Mouse (Mus musculus) embryonic facial prominence, embryonic 13.5 days (tissue): ENCODE results near the gene Ulk4. TPM values are rescaled to one million over a fixed set of nuclear protein-coding genes. Genes with fewer than 3 reads are reported as not detected.
"Not testable (repeated sequence)": the region's sequence is repeated elsewhere in the genome, so short reads cannot be mapped to it uniquely, and the experiment has no call there.

Source experiments
- ATAC-seq: fragments of 200-750 bp; cut with Nextera tagmentation; 2 replicates; pipeline ENCODE4 v1.8.0; 2017; ENCODE audit warnings: low read depth; ENCODE audit not compliant: insufficient number of reproducible peaks, insufficient read depth, low FRiP score, low TSS enrichment
- H3K27ac ChIP-seq: fragments of 300-500 bp; sonication (generic); 2 replicates; pipeline ENCODE4 v1.5.1; 2015; ENCODE audit warnings: moderate library complexity, mild to moderate bottlenecking, inconsistent platforms
- H3K27me3 ChIP-seq: fragments of 300-500 bp; sonication (generic); 2 replicates; pipeline ENCODE4 v1.6.1; 2015; ENCODE audit warnings: mild to moderate bottlenecking, inconsistent platforms
- H3K36me3 ChIP-seq: fragments of 300-500 bp; sonication (generic); 2 replicates; pipeline ENCODE4 v1.6.1; 2015; ENCODE audit warnings: mild to moderate bottlenecking, inconsistent platforms
- H3K4me1 ChIP-seq: fragments of 300-500 bp; sonication (generic); 2 replicates; pipeline ENCODE4 v1.6.1; 2015; ENCODE audit warnings: inconsistent platforms
- H3K4me2 ChIP-seq: fragments of 300-500 bp; sonication (generic); 2 replicates; pipeline ENCODE4 v1.6.1; 2015; ENCODE audit warnings: moderate library complexity, mild to moderate bottlenecking, inconsistent platforms
- H3K4me3 ChIP-seq: fragments of 300-500 bp; sonication (generic); 2 replicates; pipeline ENCODE4 v1.5.1; 2015; ENCODE audit warnings: mild to moderate bottlenecking, inconsistent platforms
- H3K9ac ChIP-seq: fragments of 300-500 bp; sonication (generic); 2 replicates; pipeline ENCODE4 v1.6.1; 2015; ENCODE audit warnings: mild to moderate bottlenecking, inconsistent platforms
- H3K9me3 ChIP-seq: fragments of 300-500 bp; sonication (generic); 2 replicates; pipeline ENCODE4 v1.6.1; 2016; ENCODE audit warnings: inconsistent platforms
- WGBS: fragments of 180-500 bp; shearing (Covaris S2); methylation state at CpG from one replicate; pipeline ENCODE4 v1.1.7; 2015; ENCODE audit warnings: mixed read lengths; 5-methylcytosine and 5-hydroxymethylcytosine counted together
- polyA plus RNA-seq: library from polyadenylated mRNA; unstranded; fragments of >200 nt; fragmentation: Nextera tagmentation; extraction: Ambion mirVana; gene quantifications from 2 replicates; pipeline ENCODE4 v1.2.1, GENCODE M21; 2015

The Ulk4 gene
- polyA plus RNA-seq, 1 experiment from 2014 or later, result 213 TPM

DNA sequence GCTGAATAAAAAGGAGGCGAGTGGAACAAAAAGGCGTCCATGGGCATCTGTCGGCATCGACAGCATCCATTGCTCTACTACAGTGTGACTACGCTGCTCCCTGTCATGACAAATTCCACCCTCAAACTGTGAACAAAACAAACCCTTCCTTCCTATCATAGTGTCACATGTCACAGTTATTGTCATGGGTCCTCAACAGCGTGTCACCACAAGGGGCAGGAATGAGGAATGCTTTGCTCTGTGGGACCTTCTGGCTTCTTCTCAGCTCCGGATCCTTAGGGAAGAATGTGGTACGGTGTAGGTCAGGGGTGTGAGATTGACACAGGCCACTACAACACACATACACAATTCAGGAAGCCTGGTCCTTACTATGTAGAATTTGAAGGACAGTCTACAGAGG, 218.5 kb downstream of the Ulk4 start:
- peaks cover 20% of the 10 kb centered on the region for H3K4me1 ChIP-seq
- H3K9me3 ChIP-seq, result no peaks in the 10 kb centered on the region
- H3K4me3 ChIP-seq, result no peak overlapping the region
- 84% methylated on average over 8 of the region's 8 CpGs for WGBS
- H3K27ac ChIP-seq, result peak overlapping the region; percentile 45; the same call in 1 of the 2 replicates
- no peaks in the 10 kb centered on the region for H3K36me3 ChIP-seq
- no peak overlapping the region for H3K4me2 ChIP-seq
- ATAC-seq, result no peak
- no peak overlapping the region for H3K9ac ChIP-seq
- no peaks in the 10 kb centered on the region for H3K27me3 ChIP-seq

DNA sequence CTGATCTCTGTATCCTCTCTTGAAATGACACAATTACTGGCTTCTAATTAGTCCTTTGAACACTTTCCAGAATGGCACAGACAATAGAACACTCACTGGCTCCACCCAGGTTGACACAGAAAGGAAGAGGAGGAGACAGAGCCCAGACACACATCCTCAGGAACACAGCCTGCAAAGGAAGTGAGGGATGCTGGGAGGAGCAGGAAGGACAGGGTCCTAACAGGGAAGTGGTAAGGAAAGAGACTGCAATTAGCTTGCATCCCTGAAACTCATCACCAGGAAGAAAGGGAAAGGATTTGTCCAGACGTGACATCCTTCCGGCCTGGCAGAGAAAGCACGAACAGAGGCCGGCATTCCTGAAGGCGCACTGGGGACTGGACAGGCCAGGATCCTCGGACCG, 218.9 kb downstream of the Ulk4 start:
- no peak overlapping the region for H3K4me3 ChIP-seq
- H3K9me3 ChIP-seq, result no peaks in the 10 kb centered on the region
- 81% methylated on average over 7 of the region's 7 CpGs for WGBS
- H3K27ac ChIP-seq, result peak overlapping the region; percentile 45; the same call in 1 of the 2 replicates
- ATAC-seq, result no peak
- H3K27me3 ChIP-seq, result no peaks in the 10 kb centered on the region
- no peak overlapping the region for H3K4me2 ChIP-seq
- H3K36me3 ChIP-seq, result no peaks in the 10 kb centered on the region
- peaks cover 20% of the 10 kb centered on the region for H3K4me1 ChIP-seq
- no peak overlapping the region for H3K9ac ChIP-seq

DNA sequence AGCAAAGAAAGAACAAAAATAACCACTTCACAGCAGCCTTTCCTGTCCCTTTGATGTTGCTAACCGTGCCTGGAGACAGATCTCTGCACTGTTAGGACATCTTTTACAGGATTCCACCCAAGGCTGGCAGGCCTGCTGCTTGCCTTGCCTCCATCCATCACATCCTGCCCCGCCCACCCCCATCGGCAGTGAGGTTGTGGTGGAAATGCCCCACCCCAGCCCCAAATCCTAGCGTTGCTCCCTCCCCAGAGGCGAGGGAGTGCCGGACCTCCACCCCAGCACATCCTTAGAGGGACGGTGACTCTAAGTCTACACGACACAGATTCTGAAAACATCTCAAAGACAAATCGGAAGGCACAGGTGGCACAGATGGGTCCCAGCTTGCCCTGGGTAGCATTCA, 219.6 kb downstream of the Ulk4 start:
- Histone ChIP-seq H3K9ac (no peak overlapping the region), H3K4me1 (peaks cover 20% of the 10 kb centered on the region), H3K9me3 (no peaks in the 10 kb centered on the region), H3K27me3 (no peaks in the 10 kb centered on the region), H3K4me3 (no peak overlapping the region), H3K36me3 (no peaks in the 10 kb centered on the region), H3K27ac (peak overlapping the region; percentile 40; the same call in 1 of the 2 replicates), H3K4me2 (no peak overlapping the region)
- 49% methylated on average over 9 of the region's 9 CpGs for WGBS
- no peak for ATAC-seq

DNA sequence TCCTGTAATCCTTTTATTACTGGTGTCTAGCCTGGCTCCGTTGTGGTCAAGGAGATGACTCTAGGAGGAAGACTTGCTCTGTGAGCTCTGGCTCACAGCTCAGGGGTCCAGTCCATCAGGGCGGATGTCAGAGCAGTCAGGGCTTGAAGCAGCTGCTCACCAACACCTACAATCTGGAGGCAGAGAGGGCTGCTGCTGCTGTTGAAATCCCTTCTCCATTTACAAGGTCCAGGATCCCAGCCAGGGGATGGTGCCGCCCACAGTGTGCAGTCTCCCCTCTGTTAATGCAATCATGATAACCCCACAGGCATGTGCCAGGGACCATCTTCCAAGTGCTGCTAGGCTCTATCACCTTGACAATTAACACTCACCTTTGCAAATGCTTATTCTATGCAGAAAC, 220.5 kb downstream of the Ulk4 start:
- H3K36me3 ChIP-seq, result no peaks in the 10 kb centered on the region
- H3K27ac ChIP-seq, result no peak overlapping the region
- no peak overlapping the region for H3K9ac ChIP-seq
- no peaks in the 10 kb centered on the region for H3K27me3 ChIP-seq
- ATAC-seq, result no peak
- WGBS, result 77% methylated on average over 3 of the region's 3 CpGs
- H3K4me2 ChIP-seq, result no peak overlapping the region
- peaks cover 13% of the 10 kb centered on the region for H3K4me1 ChIP-seq
- no peak overlapping the region for H3K4me3 ChIP-seq
- no peaks in the 10 kb centered on the region for H3K9me3 ChIP-seq

DNA sequence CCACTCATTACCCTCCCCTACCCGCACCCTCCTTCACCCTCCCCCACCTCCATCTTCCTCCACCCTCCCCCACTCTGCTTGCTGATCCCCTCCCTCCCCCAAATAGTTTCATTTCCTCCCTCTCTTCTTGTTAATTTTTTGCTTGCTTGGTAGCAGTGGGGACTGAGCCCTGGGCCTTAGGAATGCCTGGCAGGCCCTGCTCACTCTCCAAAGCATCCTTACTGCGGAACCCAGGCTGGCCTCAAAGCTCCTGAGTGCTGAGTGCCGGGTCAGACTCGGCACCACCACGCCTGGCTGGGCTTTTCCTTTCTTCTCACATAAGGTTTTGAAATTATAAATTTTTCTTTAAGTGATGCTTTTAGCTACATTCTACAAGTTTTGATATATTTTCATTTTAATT, 221.0 kb downstream of the Ulk4 start:
- Histone ChIP-seq H3K27me3 (no peaks in the 10 kb centered on the region), H3K36me3 (no peaks in the 10 kb centered on the region), H3K27ac (no peak overlapping the region), H3K9me3 (no peaks in the 10 kb centered on the region), H3K9ac (no peak overlapping the region), H3K4me2 (no peak overlapping the region), H3K4me3 (no peak overlapping the region), H3K4me1 (peaks cover 13% of the 10 kb centered on the region; the same call in 1 of the 2 replicates)
- ATAC-seq, result no peak
- WGBS, result 65% methylated on average over 5 of the region's 5 CpGs

DNA sequence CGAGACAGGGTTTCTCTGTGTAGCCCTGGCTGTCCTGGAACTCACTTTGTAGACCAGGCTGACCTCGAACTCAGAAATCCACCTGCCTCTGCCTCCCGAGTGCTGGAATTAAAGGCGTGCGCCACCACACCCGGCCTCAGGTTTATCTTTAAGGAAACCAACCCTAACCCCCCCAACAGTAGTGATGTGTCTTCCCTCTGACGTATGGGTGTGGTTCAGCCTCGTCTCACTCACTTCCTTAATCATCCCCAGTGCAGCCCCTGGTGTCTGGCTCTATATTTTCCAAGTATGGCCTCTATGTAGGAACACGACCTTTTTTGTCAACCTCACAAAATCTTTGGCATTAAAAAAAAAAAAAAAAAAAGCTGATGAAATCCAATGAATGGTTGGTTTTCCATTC, 231.3 kb downstream of the Ulk4 start:
- H3K9me3 ChIP-seq, H3K4me3 ChIP-seq, H3K9ac ChIP-seq, H3K4me2 ChIP-seq, H3K4me1 ChIP-seq, H3K36me3 ChIP-seq, H3K27me3 ChIP-seq, ATAC-seq, H3K27ac ChIP-seq: not testable (repeated sequence)
- 82% methylated on average over 9 of the region's 9 CpGs for WGBS

DNA sequence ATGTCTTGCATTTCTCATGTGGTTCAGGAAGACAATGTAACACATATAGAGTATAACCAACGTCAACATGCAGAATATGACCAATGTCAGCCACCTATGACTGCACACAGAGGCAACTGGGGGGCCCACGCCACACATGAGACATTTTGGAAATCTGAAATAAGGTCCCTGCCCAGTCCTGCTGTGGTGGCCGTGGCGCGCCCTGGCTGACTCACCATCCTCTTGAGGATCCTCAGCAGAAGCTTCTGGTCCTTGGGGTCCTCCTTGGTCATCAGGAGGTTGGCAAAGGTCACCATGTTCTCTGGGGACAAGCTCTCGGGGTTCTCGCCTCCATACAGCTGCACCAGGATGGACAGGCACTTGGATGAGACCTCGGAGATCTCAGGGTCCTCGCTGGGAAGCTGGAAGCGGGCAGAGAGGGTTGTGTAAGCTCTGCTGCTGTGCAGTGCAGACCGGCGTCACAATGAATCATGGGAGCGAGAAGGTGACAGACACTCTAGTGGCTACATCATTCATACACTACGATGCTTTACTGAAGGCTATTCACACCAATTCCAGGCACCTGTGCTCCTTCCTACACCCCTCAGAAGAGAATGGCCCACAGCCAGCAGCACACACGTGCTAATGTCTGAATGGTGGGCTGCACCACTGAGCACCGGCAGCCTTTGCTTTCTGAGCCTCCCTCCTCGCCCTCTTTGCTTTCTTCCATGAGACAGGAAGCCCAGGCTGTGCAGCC, 232.4 kb downstream of the Ulk4 start:
- Histone ChIP-seq H3K9me3 (no peaks in the 10 kb centered on the region), H3K9ac (no peak overlapping the region), H3K4me2 (no peak overlapping the region), H3K4me3 (no peak overlapping the region), H3K4me1 (peaks cover 4% of the 10 kb centered on the region; the same call in 1 of the 2 replicates), H3K27ac (no peak overlapping the region), H3K27me3 (no peaks in the 10 kb centered on the region), H3K36me3 (no peaks in the 10 kb centered on the region)
- ATAC-seq, result no peak
- WGBS, result 85% methylated on average over 17 of the region's 17 CpGs

DNA sequence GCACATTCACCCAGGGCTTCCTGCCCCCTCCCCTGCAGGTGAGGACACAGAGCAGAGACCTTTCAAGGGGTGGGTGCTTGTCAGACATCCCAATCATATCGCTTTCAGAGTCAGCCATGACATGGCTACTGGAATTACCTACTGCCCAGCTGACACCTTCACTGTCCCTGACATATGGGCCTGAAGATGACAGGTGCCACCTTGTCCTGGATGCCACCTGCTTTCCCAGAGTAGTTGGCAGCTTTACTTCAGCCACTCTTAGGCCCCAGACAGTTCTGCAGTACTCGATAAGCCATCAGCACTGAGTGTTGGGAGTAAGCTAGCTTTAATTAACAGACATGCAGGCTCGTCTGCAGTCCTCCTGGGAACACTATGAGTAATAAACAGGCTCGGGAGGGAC, 234.0 kb downstream of the Ulk4 start:
- H3K4me3 ChIP-seq, result no peak overlapping the region
- no peak for ATAC-seq
- no peaks in the 10 kb centered on the region for H3K27me3 ChIP-seq
- no peak overlapping the region for H3K4me2 ChIP-seq
- H3K9me3 ChIP-seq, result no peaks in the 10 kb centered on the region
- H3K36me3 ChIP-seq, result no peaks in the 10 kb centered on the region
- 77% methylated on average over 4 of the region's 4 CpGs for WGBS
- H3K27ac ChIP-seq, result no peak overlapping the region
- no peak overlapping the region for H3K9ac ChIP-seq
- H3K4me1 ChIP-seq, result peaks cover 18% of the 10 kb centered on the region

DNA sequence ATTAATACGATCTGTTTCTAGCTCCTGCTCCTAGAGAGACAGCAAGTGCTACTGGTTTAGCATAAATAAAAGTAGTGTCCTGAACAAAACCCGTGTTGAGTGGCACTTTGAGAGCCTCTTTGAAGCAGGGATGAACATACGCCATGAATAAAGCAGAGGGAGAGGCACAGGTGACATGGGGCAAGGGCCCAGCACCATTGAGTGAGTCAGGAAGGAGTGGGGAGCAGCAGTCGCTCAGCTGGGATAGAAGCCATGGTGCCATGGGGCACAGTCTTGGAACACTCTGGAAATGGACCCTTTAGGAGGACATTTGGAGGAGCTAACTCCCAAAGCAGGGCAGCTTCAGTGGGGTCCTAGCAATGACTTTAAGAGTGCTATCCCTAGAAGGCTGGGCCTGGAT, 238.6 kb downstream of the Ulk4 start:
- Histone ChIP-seq H3K36me3 (no peaks in the 10 kb centered on the region), H3K4me2 (no peak overlapping the region), H3K9me3 (no peaks in the 10 kb centered on the region), H3K9ac (no peak overlapping the region), H3K4me1 (peaks cover 29% of the 10 kb centered on the region), H3K27me3 (no peaks in the 10 kb centered on the region), H3K27ac (0 out of 2 replicates have a peak overlapping the region, but pooled peaks have one; percentile 44), H3K4me3 (no peak overlapping the region)
- WGBS, result 49% methylated on average over 4 of the region's 4 CpGs
- ATAC-seq, result no peak

DNA sequence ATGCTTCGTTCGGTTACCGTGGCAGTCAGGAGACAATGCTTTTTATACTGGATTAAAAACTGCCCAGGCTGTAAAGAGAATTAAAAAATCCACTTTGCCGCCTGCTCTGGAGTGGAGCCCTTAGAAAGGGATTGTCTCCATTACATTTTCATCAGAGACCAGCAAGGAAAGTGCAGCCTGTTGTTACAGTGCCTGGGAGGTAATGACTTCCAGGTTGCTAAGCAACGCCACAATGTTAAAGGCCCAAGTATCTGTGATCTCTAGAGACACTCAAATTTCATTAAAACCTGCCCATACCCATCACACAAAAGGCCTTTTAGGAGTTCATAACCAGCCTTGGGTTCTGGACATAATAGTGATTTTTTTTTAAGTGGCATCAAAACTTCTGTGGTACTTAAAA, 239.0 kb downstream of the Ulk4 start:
- H3K4me3 ChIP-seq, result no peak overlapping the region
- H3K4me1 ChIP-seq, result peaks cover 29% of the 10 kb centered on the region
- no peaks in the 10 kb centered on the region for H3K36me3 ChIP-seq
- no peaks in the 10 kb centered on the region for H3K27me3 ChIP-seq
- 31% methylated on average over 5 of the region's 5 CpGs for WGBS
- no peak overlapping the region for H3K4me2 ChIP-seq
- H3K9me3 ChIP-seq, result no peaks in the 10 kb centered on the region
- no peak overlapping the region for H3K9ac ChIP-seq
- H3K27ac ChIP-seq, result peak overlapping the region; percentile 14; the same call in 1 of the 2 replicates
- no peak for ATAC-seq

DNA sequence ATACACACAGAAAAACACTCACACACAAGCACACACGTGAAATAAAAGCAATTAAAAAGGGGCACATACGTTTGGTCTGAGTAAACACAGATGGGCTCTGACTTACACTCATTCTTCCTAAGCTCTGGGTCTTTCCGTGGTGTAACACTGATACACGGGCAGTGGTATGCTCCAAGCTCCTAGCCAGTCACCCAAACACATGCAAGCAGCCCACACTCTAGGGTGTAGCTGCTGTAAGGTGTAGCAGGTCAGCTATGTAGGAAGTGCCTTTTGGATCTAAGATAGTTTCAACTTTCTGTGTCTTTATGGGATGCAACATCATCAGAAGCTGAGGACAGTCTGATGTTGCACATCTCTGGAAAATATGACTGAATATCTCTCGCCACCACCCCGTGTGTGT, 241.7 kb downstream of the Ulk4 start:
- H3K9ac ChIP-seq, result no peak overlapping the region
- H3K36me3 ChIP-seq, result no peaks in the 10 kb centered on the region
- no peak overlapping the region for H3K27ac ChIP-seq
- H3K4me1 ChIP-seq, result peaks cover 35% of the 10 kb centered on the region
- no peaks in the 10 kb centered on the region for H3K27me3 ChIP-seq
- ATAC-seq, result no peak
- no peak overlapping the region for H3K4me3 ChIP-seq
- no peaks in the 10 kb centered on the region for H3K9me3 ChIP-seq
- WGBS, result 66% methylated on average over 6 of the region's 6 CpGs
- H3K4me2 ChIP-seq, result no peak overlapping the region

DNA sequence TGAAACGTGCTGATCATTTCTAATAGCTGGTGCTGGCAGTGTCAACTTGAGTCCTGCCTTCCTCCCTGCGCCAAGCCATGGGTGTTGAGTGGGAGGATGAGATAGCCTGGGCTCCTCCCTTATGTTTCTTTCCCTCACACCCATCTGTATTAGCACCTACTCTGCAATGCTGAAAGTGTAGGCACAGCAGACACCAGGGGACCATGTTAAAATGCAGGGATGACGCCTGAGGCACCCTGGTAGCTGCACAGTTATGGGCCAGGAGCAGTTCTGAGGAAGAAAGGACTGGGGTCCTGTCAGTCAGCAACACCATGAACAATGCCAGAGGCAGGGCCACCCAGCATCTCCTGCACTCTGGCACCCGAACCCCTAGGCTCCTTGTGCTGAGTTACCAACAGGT, 243.4 kb downstream of the Ulk4 start:
- 74% methylated on average over 4 of the region's 4 CpGs for WGBS
- Histone ChIP-seq H3K9ac (no peak overlapping the region), H3K27me3 (no peaks in the 10 kb centered on the region), H3K4me3 (no peak overlapping the region), H3K9me3 (no peaks in the 10 kb centered on the region), H3K36me3 (no peaks in the 10 kb centered on the region), H3K4me2 (no peak overlapping the region), H3K4me1 (peaks cover 24% of the 10 kb centered on the region), H3K27ac (no peak overlapping the region)
- ATAC-seq, result no peak
